Mouse (Mus musculus) retina, embryonic 14.5 days (tissue): ENCODE results near the gene Hsd3b6.
"Not testable (repeated sequence)": the region's sequence is repeated elsewhere in the genome, so short reads cannot be mapped to it uniquely, and the experiment has no call there.

Experiments
- DNase-seq: peaks from one replicate; pipeline ENCODE4 v3.0.0-alpha.2; 2015; ENCODE audit warnings: low spot score

Hsd3b6 gene

GRCm38 (mm10) chr3:98814101-98814670 lies at the start of gene Hsd3b6:
Gene Hsd3b6 (minus strand): TSS chr3:98814443.
- no peak for DNase-seq

DNA sequence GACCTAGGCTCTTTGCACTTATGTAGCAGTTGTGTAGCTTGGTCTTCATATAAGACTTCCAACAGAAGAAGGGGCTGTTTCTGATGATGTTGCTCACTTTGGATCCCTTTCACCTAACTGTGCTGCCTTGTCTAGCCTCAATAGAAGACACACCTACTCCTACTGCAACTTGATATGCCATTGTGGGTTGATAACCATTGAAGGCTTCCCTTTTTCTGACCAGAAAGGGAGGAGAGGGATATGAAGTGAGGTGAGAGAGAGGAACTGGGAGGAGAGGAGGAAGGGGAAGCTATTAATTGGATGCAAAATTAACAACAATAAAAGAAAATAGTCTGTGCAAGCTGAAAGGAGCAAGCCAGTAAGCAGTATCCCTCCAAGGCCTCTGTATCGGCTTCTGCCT lies 48.6 kb upstream of the Hsd3b6 start:
- DNase-seq = no peak

GRCm38 (mm10) chr3:98859576-98859975 lies 45.3 kb upstream of the Hsd3b6 start, which contains the start of gene Hsd3b1:
Gene Hsd3b1 (minus strand): TSS chr3:98859794.
- DNase-seq = no peak

- no peak for DNase-seq
Observed at GRCm38 (mm10) chr3:98858051-98858450, 43.8 kb upstream of the Hsd3b6 start.

DNA sequence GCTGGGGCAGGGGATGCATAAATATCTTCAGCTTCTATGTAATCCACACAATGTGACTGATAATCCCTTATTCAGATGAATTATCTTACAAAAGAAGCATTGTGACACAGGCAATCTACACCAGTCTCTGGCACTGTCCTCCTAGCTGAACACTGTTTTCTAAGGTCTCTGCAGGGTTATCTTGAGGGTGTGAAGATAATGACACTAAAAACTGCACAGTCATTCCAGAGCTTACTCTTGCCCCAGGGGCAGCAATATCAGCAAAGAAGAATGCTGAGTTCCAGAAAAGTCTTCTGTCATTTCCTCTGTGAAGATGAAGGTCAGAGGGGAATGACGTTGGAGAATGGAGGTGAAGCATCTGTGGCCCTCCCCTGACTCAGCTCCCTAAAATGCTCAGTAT lies 42.6 kb upstream of the Hsd3b6 start:
- DNase-seq = no peak

DNA sequence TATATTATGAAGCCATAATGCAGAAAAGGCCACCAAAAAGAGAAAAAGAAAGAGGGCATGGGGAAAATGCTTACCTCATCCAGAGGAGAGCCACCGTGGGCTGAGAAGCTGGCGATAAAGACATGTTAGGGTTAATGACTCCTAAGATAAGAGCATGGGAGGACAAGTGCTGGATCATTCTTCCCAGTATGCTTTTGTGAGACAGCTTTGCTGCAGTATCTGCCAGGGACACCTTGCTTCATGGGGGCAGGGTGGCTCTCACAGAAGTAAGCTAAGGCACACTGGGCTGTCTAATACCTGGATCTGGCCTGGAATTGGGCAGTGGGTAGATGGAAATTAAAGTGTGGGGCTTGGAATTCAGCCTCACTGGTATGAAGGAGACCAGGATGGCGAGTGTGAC lies 40.9 kb upstream of the Hsd3b6 start:
- no peak for DNase-seq

DNA sequence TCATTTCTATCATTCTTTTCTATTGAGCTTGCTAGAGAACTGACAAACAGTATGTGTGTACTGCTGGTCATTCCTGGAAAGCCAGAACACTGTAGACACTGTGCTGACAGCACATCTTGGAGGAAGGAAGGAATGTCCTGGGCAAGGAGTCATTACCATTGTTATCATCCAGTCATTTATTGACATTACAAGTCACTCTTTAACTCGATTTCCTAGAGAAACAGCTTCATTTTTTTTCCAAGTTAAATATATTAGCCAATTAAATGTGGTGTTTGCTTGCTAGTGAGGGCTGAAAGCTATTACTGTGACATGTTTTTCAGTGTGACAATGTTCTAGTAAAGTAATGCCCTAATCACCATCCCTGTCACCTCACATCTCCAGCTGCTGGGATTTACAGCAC lies 39.4 kb upstream of the Hsd3b6 start:
- no peak for DNase-seq

DNA sequence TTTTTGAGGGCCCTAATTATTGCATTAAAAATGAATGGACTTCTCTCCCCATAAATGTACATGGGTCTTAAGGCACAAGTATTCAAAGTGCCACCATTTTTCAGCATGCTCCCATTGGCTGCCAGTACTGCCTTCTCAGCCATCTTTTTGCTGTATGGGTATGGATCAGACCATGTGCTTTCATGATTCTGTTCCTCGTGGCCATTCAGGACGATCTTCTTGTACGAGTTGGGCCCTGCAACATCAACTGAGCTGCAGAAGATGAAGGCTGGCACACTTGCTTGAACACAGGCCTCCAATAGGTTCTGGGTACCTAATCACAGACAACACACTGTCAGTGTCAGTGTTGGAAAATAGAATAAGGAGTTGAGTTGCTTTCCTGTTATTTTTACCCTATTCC lies 38.8 kb upstream of the Hsd3b6 start:
- no peak for DNase-seq

DNA sequence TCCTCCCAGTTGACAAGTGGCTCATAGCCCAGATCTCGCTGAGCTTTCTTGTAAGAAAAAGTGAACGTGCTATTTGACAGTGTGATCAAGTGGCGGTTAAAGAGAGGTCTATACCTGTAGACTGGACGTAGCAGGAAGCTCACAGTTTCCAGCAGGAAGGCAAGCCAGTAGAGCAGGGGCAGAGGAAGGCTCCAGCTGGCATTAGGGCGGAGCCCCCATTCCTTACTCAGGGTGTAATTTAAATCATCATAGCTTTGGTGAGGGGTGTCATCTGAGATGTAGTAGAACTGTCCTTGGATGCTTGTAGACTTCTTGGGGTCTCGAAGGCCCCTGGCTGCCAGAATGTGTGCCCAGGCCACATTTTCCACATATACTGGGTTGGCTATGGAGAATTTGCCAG lies 38.4 kb upstream of the Hsd3b6 start:
- no peak for DNase-seq

DNA sequence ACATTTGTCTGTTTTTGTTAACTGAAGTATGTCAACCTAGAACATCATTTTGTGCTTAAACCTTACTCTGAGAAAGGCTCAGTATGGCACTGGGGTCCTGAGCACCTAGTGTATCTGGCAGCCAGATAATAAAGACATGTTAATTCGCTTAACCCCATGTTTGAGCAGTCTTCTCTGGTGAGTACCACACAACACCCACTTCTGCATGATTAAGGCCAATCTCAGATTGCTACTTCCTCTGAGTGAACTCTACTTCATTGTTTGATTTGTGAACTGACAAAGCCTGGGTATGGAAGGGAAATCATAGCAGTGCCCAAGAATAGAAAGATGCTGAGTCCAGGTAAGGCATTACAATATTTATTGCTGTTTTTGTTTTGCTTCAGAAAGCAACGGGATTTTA lies 37.6 kb upstream of the Hsd3b6 start:
- no peak for DNase-seq

GRCm38 (mm10) chr3:98850262-98850661 lies 36.0 kb upstream of the Hsd3b6 start:
- no peak for DNase-seq

DNA sequence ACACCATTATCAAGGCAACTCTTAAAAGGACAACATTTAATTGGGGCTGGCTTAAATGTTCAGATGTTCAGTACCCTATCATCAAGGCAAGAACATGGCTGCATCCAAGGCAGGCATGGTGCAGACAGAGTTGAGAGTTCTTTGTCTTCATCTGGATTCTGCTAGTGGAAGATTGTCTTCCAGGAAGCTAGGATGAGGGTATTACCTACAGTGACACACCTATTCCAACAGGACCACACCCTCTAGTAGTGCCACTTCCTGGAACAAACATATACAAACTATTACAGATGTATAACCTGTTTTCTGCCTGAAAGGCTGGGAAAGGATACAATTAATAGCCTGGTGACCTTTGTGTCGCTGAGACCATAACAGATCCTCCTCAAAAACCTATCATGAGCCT lies 34.7 kb upstream of the Hsd3b6 start:
- no peak for DNase-seq

GRCm38 (mm10) chr3:98812653-98813052 lies 1.6 kb downstream of the Hsd3b6 start:
- DNase-seq = not testable (repeated sequence)

DNA sequence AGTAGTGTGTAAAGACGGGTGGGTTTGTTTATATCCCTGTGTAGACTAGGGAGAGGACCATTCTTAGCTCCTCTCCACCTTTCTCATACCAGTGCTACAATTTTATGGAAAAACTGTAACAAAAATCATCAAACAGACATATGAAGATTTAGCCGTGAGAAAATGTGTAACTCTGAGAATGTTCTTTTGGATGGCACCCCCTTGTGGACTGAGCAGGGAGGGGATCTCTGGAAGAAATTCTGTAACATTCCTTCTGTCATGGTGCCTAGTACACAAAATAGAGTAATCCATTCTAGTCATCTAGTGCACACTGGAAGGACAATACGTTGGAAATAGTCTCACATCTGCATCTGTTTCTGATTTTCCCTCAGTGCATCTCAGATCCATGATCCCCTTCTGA lies 9.2 kb downstream of the Hsd3b6 start:
- not testable (repeated sequence) for DNase-seq

DNA sequence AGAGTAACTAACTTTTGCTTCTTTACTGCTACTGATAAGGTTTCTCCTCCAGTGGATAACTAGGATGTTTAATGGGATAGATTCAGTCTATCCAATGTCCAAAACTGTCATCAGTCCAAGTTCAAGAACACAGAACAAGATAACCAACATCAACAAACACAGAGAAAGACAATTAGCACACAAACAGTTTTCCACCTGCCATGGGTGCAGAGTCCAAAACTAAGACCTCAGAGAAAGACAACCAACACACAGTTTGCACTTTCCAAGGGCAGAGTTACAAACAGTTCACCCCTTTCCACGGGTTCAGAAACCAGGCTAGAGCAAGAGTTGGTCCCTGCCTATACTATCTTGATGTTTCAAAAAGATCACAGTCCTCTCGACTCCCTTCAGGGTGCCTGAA lies 27.7 kb downstream of the Hsd3b6 start:
- DNase-seq = no peak

DNA sequence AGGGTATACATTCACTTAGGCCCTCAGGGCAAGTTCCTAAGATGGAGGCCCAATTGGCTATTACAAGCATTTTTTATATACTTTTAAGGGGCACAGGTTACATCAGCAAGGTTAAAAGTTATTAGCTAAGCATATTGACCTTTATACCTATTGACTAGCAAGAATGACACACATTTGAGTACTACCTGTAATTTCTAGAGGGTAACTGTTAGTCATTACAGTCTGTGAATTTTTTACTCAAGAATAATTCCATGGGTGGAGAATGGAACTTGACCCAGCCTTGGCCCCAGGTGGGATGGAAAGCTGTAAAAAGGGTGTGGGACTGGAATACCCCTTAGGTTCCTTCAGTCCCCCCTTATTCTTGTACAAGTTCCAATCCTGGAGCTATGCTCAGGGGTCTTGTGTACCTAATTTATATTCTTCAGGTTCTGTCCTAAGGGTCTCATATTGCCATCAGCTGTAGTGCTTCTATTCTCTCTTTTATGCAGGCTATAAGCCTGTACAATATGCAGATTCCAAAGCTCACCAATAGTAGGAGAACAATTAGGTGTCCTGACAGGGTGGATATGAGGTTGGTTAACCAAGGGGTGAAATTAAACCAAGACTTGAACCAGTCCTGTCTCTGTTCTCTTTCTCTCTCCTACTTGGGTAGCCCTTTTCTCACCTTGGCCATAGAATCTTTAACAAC lies 31.9 kb downstream of the Hsd3b6 start:
- no peak for DNase-seq

DNA sequence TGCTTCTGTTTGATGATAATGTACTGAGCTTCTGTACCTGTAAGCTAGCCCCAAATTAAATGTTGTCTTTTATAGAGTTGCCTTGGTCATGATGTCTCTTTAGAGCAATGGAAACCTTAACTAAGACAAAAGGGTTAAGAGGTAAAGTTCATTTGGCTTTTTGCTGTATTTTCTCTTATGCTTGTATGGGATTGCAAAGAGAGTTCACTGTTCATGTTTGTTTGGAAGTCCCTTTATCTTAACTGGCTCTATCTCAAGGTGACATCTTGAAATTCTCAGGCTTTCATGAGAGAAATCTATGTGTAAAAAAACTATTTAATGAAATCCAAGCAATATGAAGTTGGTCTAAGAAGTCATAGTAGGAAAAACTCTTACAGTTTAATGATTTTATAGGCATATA lies 33.3 kb downstream of the Hsd3b6 start:
- no peak for DNase-seq

GRCm38 (mm10) chr3:98764155-98764554 lies 50.1 kb downstream of the Hsd3b6 start:
- DNase-seq = no peak

DNA sequence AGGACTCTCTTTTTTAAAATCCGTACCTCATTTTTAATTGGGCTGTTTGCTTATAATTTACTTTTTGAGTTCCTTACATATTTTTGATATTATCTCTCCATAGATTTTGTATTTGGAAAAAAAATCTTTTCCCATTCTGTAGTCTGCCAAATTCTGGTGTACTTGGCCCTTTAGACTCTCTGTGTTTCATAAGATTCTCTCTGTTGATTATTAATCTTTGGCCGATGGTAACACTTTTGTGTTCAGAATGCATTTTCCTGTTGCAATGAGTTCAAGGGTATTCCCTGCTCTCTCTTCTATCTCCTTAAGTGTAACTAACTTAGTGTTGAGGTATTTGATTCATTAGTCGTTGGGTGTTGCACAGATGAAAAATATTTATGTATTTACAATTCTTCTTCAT lies 57.4 kb downstream of the Hsd3b6 start:
- no peak for DNase-seq
